Mouse (Mus musculus) G1E (cell line): Measurements from ENCODE around the gene Ocm.

ENCODE experiments used
- CTCF ChIP-seq: IDR thresholded peaks from 2 replicates; pipeline ENCODE4 v1.5.1; 2012; ENCODE audit warnings: low read depth, low read length, inconsistent platforms, mixed read lengths
- GATA1 ChIP-seq: IDR thresholded peaks from 2 replicates; pipeline ENCODE4 v1.6.1; 2012; ENCODE audit warnings: borderline replicate concordance, low read length, inconsistent platforms, mixed read lengths
- GATA2 ChIP-seq: IDR thresholded peaks from 2 replicates; pipeline ENCODE4 v1.6.1; 2012; ENCODE audit warnings: low read depth, low read length, inconsistent platforms, borderline replicate concordance
- TAL1 ChIP-seq: conservative IDR thresholded peaks from 2 replicates; pipeline ENCODE4 v1.6.1; 2012; ENCODE audit warnings: low read depth, low read length, inconsistent platforms, mixed read lengths

- no peak for TF ChIP-seq CTCF
- TF ChIP-seq TAL1, result no peak
- TF ChIP-seq GATA1, result no peak
- no peak for TF ChIP-seq GATA2
These were observed 36.4 kb downstream of the Ocm start for GRCm38 (mm10) chr5:143990086-143990485.
